12 mouse cellular contexts compared by ENCODE assay signal in the genomic region with DNA sequence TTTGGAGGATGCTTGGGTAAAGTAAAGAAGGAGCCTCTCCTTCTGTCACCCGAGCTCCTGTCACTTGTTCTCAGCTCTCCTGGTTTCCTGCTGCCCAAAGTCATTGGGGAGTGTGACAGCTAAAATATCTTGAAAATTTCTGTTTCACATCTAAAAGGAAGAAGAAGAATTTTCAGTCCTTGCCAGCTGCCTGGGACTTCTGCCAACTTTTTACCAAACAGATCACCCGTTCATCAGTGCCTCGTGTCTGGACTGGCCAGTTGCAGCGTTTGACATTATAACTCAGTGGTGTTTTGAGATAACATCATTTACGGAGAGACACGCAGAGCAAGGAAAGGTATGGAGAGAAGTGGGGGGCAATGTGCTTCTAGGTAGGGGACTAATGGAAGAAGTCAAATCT. TPM values are rescaled to one million over a fixed set of nuclear protein-coding genes. Genes with fewer than 3 reads are reported as not detected.
A peak's percentile ranks its signal among the peaks of the same experiment; 100 is the strongest.
DNase-seq lines count a peak whose midpoint lies in the region; ATAC-seq and TF ChIP-seq lines count a peak whose summit lies in the region.
"Had no signal": no experiment of that assay in that cellular context is flagged by ENCODE, and none has a peak within 500 bp of the region (broad histone marks: within the 10 kb centered on the region; RNA-seq: fewer than 3 reads in every experiment).

No protein-coding gene starts in this region.

- no peak overlapping the region for H3K27ac ChIP-seq in cerebellum, adult 2 months (ENCODE audit: insufficient read depth, low read length)
- peak overlapping the region; percentile 1; the same call in 1 of the 2 replicates for H3K27ac ChIP-seq in heart, embryonic 15.5 days
- no peak overlapping the region for H3K27ac ChIP-seq in forebrain, embryonic 14.5 days (ENCODE audit: low read depth, low read length)
- H3K27ac ChIP-seq: neural tube, embryonic 12.5 days had no signal

- intact Hi-C loops in left cerebral cortex, postnatal 4 days (cut with DNase I): no loop called here
- intact Hi-C loops in left cerebral cortex, postnatal 36 days (cut with DNase I): no loop called here

- peaks cover 43% of the 10 kb centered on the region for H3K36me3 ChIP-seq in heart, embryonic 15.5 days
- peaks cover 56% of the 10 kb centered on the region for H3K36me3 ChIP-seq in forebrain, embryonic 14.5 days (ENCODE audit: control insufficient read depth, insufficient read depth, low read length)

- 19% methylated on average over 6 of the region's 6 CpGs for WGBS in cerebellum, adult 2 months
- WGBS in heart, embryonic 15.5 days: 20% methylated on average over 6 of the region's 6 CpGs
- WGBS in forebrain, embryonic 14.5 days: 74% methylated on average over 6 of the region's 6 CpGs

- ATAC-seq in heart, embryonic 15.5 days (replicated peaks; ENCODE audit: insufficient number of reproducible peaks, insufficient read depth, low FRiP score, low read depth): no peak
- no peak for ATAC-seq in forebrain, embryonic 14.5 days

- no peak for TF ChIP-seq CTCF in cerebellum, adult 2 months (IDR thresholded peaks at IDR 0.05; ENCODE audit: borderline replicate concordance, insufficient read depth, low read depth, low read length)

- no peaks in the 10 kb centered on the region for H3K9me3 ChIP-seq in heart, embryonic 15.5 days (replicated peaks)
- no peaks in the 10 kb centered on the region for H3K9me3 ChIP-seq in forebrain, embryonic 14.5 days (replicated peaks; ENCODE audit: control insufficient read depth, low read length)
- H3K9me3 ChIP-seq: neural tube, embryonic 12.5 days had no signal

- no peak overlapping the region for H3K9ac ChIP-seq in heart, embryonic 15.5 days
- H3K9ac ChIP-seq in forebrain, embryonic 14.5 days (ENCODE audit: low read length): no peak overlapping the region
- H3K9ac ChIP-seq: neural tube, embryonic 12.5 days had no signal

- H3K4me2 ChIP-seq in heart, embryonic 15.5 days: peak overlapping the region; percentile 7; the same call in 1 of the 2 replicates
- H3K4me2 ChIP-seq in forebrain, embryonic 14.5 days (ENCODE audit: low read length): no peak overlapping the region
- H3K4me2 ChIP-seq: neural tube, embryonic 12.5 days had no signal

- no peak for TF ChIP-seq POLR2A in cerebellum, adult 2 months (IDR thresholded peaks at IDR 0.05; ENCODE audit: borderline replicate concordance, insufficient read depth, low read length)

- no peaks in the 10 kb centered on the region for H3K27me3 ChIP-seq in cerebellum, adult 2 months (ENCODE audit: control insufficient read depth, insufficient read depth, low read length)
- no peaks in the 10 kb centered on the region for H3K27me3 ChIP-seq in heart, embryonic 15.5 days
- no peaks in the 10 kb centered on the region for H3K27me3 ChIP-seq in forebrain, embryonic 14.5 days (replicated peaks; ENCODE audit: control insufficient read depth, insufficient read depth, low read length)
- H3K27me3 ChIP-seq: neural tube, embryonic 12.5 days had no signal

- no peaks in the 10 kb centered on the region for H3K4me1 ChIP-seq in cerebellum, adult 2 months (ENCODE audit: control insufficient read depth, insufficient read depth, low read length)
- peaks cover 8% of the 10 kb centered on the region for H3K4me1 ChIP-seq in heart, embryonic 15.5 days (replicated peaks)
- no peaks in the 10 kb centered on the region for H3K4me1 ChIP-seq in forebrain, embryonic 14.5 days (ENCODE audit: control insufficient read depth, insufficient read depth, low read length)
- H3K4me1 ChIP-seq: neural tube, embryonic 12.5 days had no signal

- DNase-seq in cerebellum, adult 2 months: peak; percentile 26 to 36
- no peak for DNase-seq in cerebellum, adult 11-12 months
- peak; percentile 57 for DNase-seq in left cerebral cortex, postnatal 4 days
- no peak for DNase-seq in left cerebral cortex, postnatal 36 days (ENCODE audit: low spot score in 2 of 2)
- DNase-seq in adrenal gland, adult 2 months: peak; percentile 67
- no peak for DNase-seq in forebrain, embryonic 14.5 days (ENCODE audit: low spot score)
- no peak for DNase-seq in neural tube, embryonic 10.5 days (ENCODE audit: extremely low spot score, low spot score)
- DNase-seq: B cell, adult 2 months; embryo, embryonic 11 days had no signal

- no peak overlapping the region for H3K4me3 ChIP-seq in cerebellum, adult 2 months (replicated peaks; ENCODE audit: insufficient read depth, low read depth, low read length)
- no peak overlapping the region for H3K4me3 ChIP-seq in heart, embryonic 15.5 days
- H3K4me3 ChIP-seq in forebrain, embryonic 14.5 days (ENCODE audit: low read depth, low read length): no peak overlapping the region
- H3K4me3 ChIP-seq: neural tube, embryonic 12.5 days had no signal

RNA-seq across cellular contexts. Expression of a gene that starts 20.7 kb away (rescaled TPM):
- polyA plus RNA-seq in cerebellum, adult 2 months (2012; rRNA removed): 0.08 TPM in 2 replicates
- 1 to 10 TPM; 1.1 to 1.3 TPM for total RNA-seq in left cerebral cortex, postnatal 4 days (2021)
- under 1 TPM; 0.72 to 0.91 TPM for total RNA-seq in left cerebral cortex, postnatal 36 days (2021)
- total RNA-seq in adrenal gland, adult 2 months (2021): not detected
- polyA plus RNA-seq in adrenal gland, adult 2 months (2012; rRNA removed): 0.02 TPM in 1 of 2 replicates, not detected in the other
- 0.23 and 0.25 TPM in 2 replicates for polyA plus RNA-seq in heart, embryonic 15.5 days (2015; fragmentation: Nextera tagmentation; extraction: Ambion mirVana)
- polyA plus RNA-seq in forebrain, embryonic 14.5 days (2014; fragmentation: Nextera tagmentation; extraction: Ambion mirVana): 0.09 and 0.17 TPM in 2 replicates
- polyA plus RNA-seq: liver, embryonic 16.5 days had no signal

Comparison
In these comparisons a context has a peak if more than half of its experiments do, and no peak if none do; other contexts are left out.
1. DNase-seq: peak in cerebellum, adult 2 months (2 of 2), left cerebral cortex, postnatal 4 days (single experiment) and adrenal gland, adult 2 months (single experiment); none in cerebellum, adult 11-12 months (single experiment), left cerebral cortex, postnatal 36 days (0 of 2), forebrain, embryonic 14.5 days (single experiment) and neural tube, embryonic 10.5 days (single experiment).